Mouse (Mus musculus) erythroid progenitor cell, adult 5-6 weeks (primary cell): ENCODE data around the gene Gm5849. TPM values are rescaled to one million over a fixed set of nuclear protein-coding genes. Genes with fewer than 3 reads are reported as not detected.
"Not testable (repeated sequence)": the region's sequence is repeated elsewhere in the genome, so short reads cannot be mapped to it uniquely, and the experiment has no call there.

Experiments used
- ATAC-seq: replicated peaks from 2 replicates; pipeline ENCODE4 v1.8.0; 2016; ENCODE audit warnings: moderate number of reproducible peaks, mild to moderate bottlenecking, moderate TSS enrichment, inconsistent platforms; ENCODE audit not compliant: poor library complexity, low FRiP score, severe bottlenecking
- total RNA-seq, 2 experiments: library from RNA; stranded (forward) in 1 of 2; stranded (reverse) in 1 of 2; fragments of 150-400 nt in 1 of 2; fragments of 186-747, 209-891 nt in 1 of 2; gene quantifications; 2 replicates each; pipeline versions ENCODE4 v1.2.3 to v1.2.4; 2015 to 2017; ENCODE audit warnings: low replicate concordance in 2 of 2

The Gm5849 gene
- total RNA-seq (2015; ENCODE audit: low replicate concordance) = not detected in 2 replicates
- total RNA-seq (2017; ENCODE audit: low replicate concordance) = not detected in 2 replicates

- ATAC-seq = not testable (repeated sequence)
Measured at GRCm38 (mm10) chr3:90777776-90778175, at the start of gene Gm5849. Gene Gm5849, minus strand, starts transcription at chr3:90777876.

- no peak for ATAC-seq
Measured at GRCm38 (mm10) chr3:90749658-90750057, 28.0 kb downstream of the Gm5849 start.

- no peak for ATAC-seq
Measured at GRCm38 (mm10) chr3:90726606-90727005, 51.1 kb downstream of the Gm5849 start, which contains the start of gene Pglyrp4. Gene Pglyrp4, plus strand, starts transcription at chr3:90726906.

Other genes with a start within 250 kb of the Gm5849 start
- gene S100a16, start 240.6 kb downstream of the Gm5849 start, total RNA-seq (2015; ENCODE audit: low replicate concordance) = not detected in 2 replicates
- gene S100a16, start 240.6 kb downstream of the Gm5849 start, total RNA-seq (2017; ENCODE audit: low replicate concordance) = not detected in 2 replicates
- not detected in 2 replicates for gene S100a3, start 217.3 kb downstream of the Gm5849 start, total RNA-seq (2015; ENCODE audit: low replicate concordance)
- not detected in 2 replicates for gene S100a3, start 217.3 kb downstream of the Gm5849 start, total RNA-seq (2017; ENCODE audit: low replicate concordance)
- not detected in 2 replicates for gene S100a2, start 187.6 kb downstream of the Gm5849 start, total RNA-seq (2015; ENCODE audit: low replicate concordance)
- not detected in 2 replicates for gene S100a2, start 187.6 kb downstream of the Gm5849 start, total RNA-seq (2017; ENCODE audit: low replicate concordance)
- not detected in 2 replicates for gene Gm42674, start 176.0 kb downstream of the Gm5849 start, total RNA-seq (2015; ENCODE audit: low replicate concordance)
- not detected in 2 replicates for gene Gm42674, start 176.0 kb downstream of the Gm5849 start, total RNA-seq (2017; ENCODE audit: low replicate concordance)
- gene S100a4, start 174.1 kb downstream of the Gm5849 start, total RNA-seq (2015; ENCODE audit: low replicate concordance) = 36.9 and 83.6 TPM in 2 replicates
- 29.4 and 37.4 TPM in 2 replicates for gene S100a4, start 174.1 kb downstream of the Gm5849 start, total RNA-seq (2017; ENCODE audit: low replicate concordance)
- gene S100a5, start 169.4 kb downstream of the Gm5849 start, total RNA-seq (2015; ENCODE audit: low replicate concordance) = not detected in 2 replicates
- not detected in 2 replicates for gene S100a5, start 169.4 kb downstream of the Gm5849 start, total RNA-seq (2017; ENCODE audit: low replicate concordance)
- gene S100a6, start 165.0 kb downstream of the Gm5849 start, total RNA-seq (2015; ENCODE audit: low replicate concordance) = 132 and 138 TPM in 2 replicates
- gene S100a6, start 165.0 kb downstream of the Gm5849 start, total RNA-seq (2017; ENCODE audit: low replicate concordance) = 41.6 and 73.8 TPM in 2 replicates
- gene S100a7a, start 123.9 kb downstream of the Gm5849 start, total RNA-seq (2015; ENCODE audit: low replicate concordance) = not detected in 2 replicates
- not detected in 2 replicates for gene S100a7a, start 123.9 kb downstream of the Gm5849 start, total RNA-seq (2017; ENCODE audit: low replicate concordance)
- 5,294 and 6,274 TPM in 2 replicates for gene S100a8, start 108.9 kb downstream of the Gm5849 start, total RNA-seq (2015; ENCODE audit: low replicate concordance)
- 2,245 and 2,738 TPM in 2 replicates for gene S100a8, start 108.9 kb downstream of the Gm5849 start, total RNA-seq (2017; ENCODE audit: low replicate concordance)
- gene S100a9, start 82.2 kb downstream of the Gm5849 start, total RNA-seq (2015; ENCODE audit: low replicate concordance) = 7,257 and 9,005 TPM in 2 replicates
- gene S100a9, start 82.2 kb downstream of the Gm5849 start, total RNA-seq (2017; ENCODE audit: low replicate concordance) = 2,061 and 2,234 TPM in 2 replicates
- gene Pglyrp4, start 51.0 kb downstream of the Gm5849 start, total RNA-seq (2015; ENCODE audit: low replicate concordance) = not detected in 2 replicates
- gene Pglyrp4, start 51.0 kb downstream of the Gm5849 start, total RNA-seq (2017; ENCODE audit: low replicate concordance) = not detected in 2 replicates